Mouse (Mus musculus): ENCODE measurements around the gene Gm10057. TPM values are rescaled to one million over a fixed set of nuclear protein-coding genes. Genes with fewer than 3 reads are reported as not detected.

Gene Gm10057
- not detected in 2 replicates for polyA plus RNA-seq (2021; fragmentation: Nextera tagmentation)
- long read RNA-seq, experiment 1, result 0 reads
- long read RNA-seq, experiment 2, result 0 reads

GRCm38 (mm10) chrX:154054939-154055338 is at the start of gene Gm10057:
Gene Gm10057, minus strand, starts transcription at chrX:154055039.

GRCm38 (mm10) chrX:154033727-154034126 is 21.1 kb downstream of the Gm10057 start, which contains the start of gene 4921511M17Rik:
Gene 4921511M17Rik, minus strand, starts transcription at chrX:154033827.

GRCm38 (mm10) chrX:154012540-154012939 is 42.3 kb downstream of the Gm10057 start, which contains the start of gene Samt1:
Gene Samt1, minus strand, starts transcription at chrX:154012640.

Other genes with a start within 250 kb of the Gm10057 start
- gene Spin2c, start 222.8 kb downstream of the Gm10057 start, polyA plus RNA-seq (2021; fragmentation: Nextera tagmentation), result 14.0 and 14.9 TPM in 2 replicates
- gene Samt1, start 42.4 kb downstream of the Gm10057 start, polyA plus RNA-seq (2021; fragmentation: Nextera tagmentation), result not detected in 2 replicates
- not detected in 2 replicates for gene 4921511M17Rik, start 21.2 kb downstream of the Gm10057 start, polyA plus RNA-seq (2021; fragmentation: Nextera tagmentation)
- not detected in 2 replicates for gene Gm15140, start 65.6 kb upstream of the Gm10057 start, polyA plus RNA-seq (2021; fragmentation: Nextera tagmentation)

Measured in layer of hippocampus, adult 6 months (tissue).